Mouse (Mus musculus) forebrain, embryonic 10.5 days (tissue): ENCODE results near the gene Sh3kbp1. TPM values are rescaled to one million over a fixed set of nuclear protein-coding genes. Genes with fewer than 3 reads are reported as not detected.

Source experiments
- DNase-seq: peaks from one replicate; pipeline ENCODE4 v3.0.0-alpha.2; 2017; ENCODE audit warnings: low spot score; ENCODE audit errors: extremely low spot score
- H3K27ac ChIP-seq: fragments of 300-500 bp; sonication (generic); 2 replicates; pipeline ENCODE4 v1.5.1; 2016; ENCODE audit warnings: mild to moderate bottlenecking
- H3K27me3 ChIP-seq: fragments of 300-500 bp; sonication (generic); 2 replicates; pipeline ENCODE4 v1.6.1; 2016; ENCODE audit warnings: mild to moderate bottlenecking; ENCODE audit not compliant: poor library complexity, severe bottlenecking
- H3K36me3 ChIP-seq: fragments of 300-500 bp; sonication (generic); replicated peaks from 2 replicates; pipeline ENCODE4 v1.6.1; 2016; ENCODE audit warnings: mild to moderate bottlenecking, moderate library complexity
- H3K4me1 ChIP-seq: fragments of 300-500 bp; sonication (generic); 2 replicates; pipeline ENCODE4 v1.6.1; 2016
- H3K4me3 ChIP-seq: fragments of 300-500 bp; sonication (generic); 2 replicates; pipeline ENCODE4 v1.5.1; 2016; ENCODE audit warnings: mild to moderate bottlenecking, moderate library complexity
- H3K9me3 ChIP-seq: fragments of 300-500 bp; sonication (generic); 2 replicates; pipeline ENCODE4 v1.6.1; 2016; ENCODE audit warnings: mild to moderate bottlenecking, moderate library complexity
- WGBS: fragments of 180-500 bp; shearing (Covaris S2); methylation state at CpG from one replicate; pipeline ENCODE4 v1.1.7; 2016; 5-methylcytosine and 5-hydroxymethylcytosine counted together
- polyA plus RNA-seq: library from polyadenylated mRNA; unstranded; fragments of >200 nt; fragmentation: Nextera tagmentation; extraction: Ambion mirVana; gene quantifications from 2 replicates; pipeline ENCODE4 v1.2.1, GENCODE M21; 2016

Sh3kbp1 gene
- polyA plus RNA-seq, 1 experiment from 2014 or later, result 16.5 TPM

DNA sequence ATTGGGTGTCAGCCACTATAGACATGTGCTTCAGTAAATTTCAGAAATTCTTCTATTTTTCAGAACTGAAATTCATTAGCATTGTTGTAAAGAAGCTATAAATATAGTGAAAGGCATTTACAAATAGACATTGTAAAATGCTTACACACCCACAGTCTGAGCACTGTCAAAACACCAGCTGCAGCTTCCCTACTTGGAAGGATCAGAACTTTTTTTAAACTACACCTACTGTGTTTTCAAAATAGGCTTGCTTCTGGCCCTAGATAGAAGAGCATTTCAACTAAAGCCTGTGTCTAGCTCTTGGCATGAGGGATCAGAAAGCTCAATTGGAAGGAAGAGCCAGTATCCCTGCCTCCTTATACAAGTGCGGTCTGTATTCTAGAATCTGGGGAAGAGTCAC, 305.0 kb downstream of the Sh3kbp1 start:
- DNase-seq, result no peak
- Histone ChIP-seq H3K4me1 (no peaks in the 10 kb centered on the region; the same call in 1 of the 2 replicates), H3K36me3 (no peaks in the 10 kb centered on the region), H3K27me3 (peaks cover 91% of the 10 kb centered on the region), H3K9me3 (no peaks in the 10 kb centered on the region), H3K27ac (no peak overlapping the region), H3K4me3 (no peak overlapping the region)
- 88% methylated on average over 1 of the region's 1 CpGs for WGBS

DNA sequence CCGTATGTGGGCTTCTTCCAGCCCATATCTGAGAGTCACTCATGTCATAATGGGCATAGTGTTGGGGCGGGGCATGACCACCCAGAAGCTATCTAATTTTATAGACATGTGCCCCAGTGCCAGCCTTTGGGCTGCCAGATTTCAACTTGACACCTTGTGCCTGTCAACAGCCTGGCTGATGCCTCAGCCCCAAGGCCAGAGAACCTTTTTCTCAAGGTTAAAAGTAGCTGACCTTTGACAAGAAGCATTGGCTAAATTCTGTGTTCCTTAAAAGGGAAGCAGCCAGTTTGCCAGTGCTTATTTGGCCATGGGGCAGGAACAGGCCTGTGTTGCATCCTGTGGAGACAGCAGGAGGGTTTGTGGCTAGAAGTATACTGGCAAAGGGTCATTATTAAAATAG, 315.5 kb downstream of the Sh3kbp1 start:
- Histone ChIP-seq H3K27ac (no peak overlapping the region), H3K4me1 (no peaks in the 10 kb centered on the region), H3K27me3 (peaks cover 90% of the 10 kb centered on the region), H3K4me3 (no peak overlapping the region), H3K36me3 (no peaks in the 10 kb centered on the region), H3K9me3 (no peaks in the 10 kb centered on the region)
- 82% methylated on average over 2 of the region's 2 CpGs for WGBS
- DNase-seq, result no peak

DNA sequence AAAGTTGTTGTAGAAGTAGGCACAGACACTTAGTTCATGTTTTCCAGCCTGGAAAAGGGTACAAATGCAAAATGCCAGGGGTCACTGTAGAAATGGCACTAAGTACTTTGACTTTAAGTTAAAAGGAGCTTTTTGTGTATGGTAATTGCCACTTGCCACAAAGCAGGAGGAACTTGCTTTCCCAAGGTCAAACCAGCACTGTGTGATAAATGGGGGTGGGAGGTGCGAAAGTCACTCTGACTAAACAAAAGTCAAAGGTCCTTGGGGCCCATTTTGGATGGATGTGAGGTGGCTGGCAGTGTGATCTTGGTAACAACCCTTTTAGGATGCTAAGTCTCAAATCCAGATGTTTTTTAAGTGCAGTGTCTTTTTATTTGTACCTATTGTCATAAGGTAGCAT, 316.5 kb downstream of the Sh3kbp1 start:
- Histone ChIP-seq H3K36me3 (no peaks in the 10 kb centered on the region), H3K4me3 (no peak overlapping the region), H3K27me3 (peaks cover 91% of the 10 kb centered on the region), H3K4me1 (no peaks in the 10 kb centered on the region), H3K9me3 (no peaks in the 10 kb centered on the region), H3K27ac (no peak overlapping the region)
- 93% methylated on average over 1 of the region's 1 CpGs for WGBS
- no peak for DNase-seq

DNA sequence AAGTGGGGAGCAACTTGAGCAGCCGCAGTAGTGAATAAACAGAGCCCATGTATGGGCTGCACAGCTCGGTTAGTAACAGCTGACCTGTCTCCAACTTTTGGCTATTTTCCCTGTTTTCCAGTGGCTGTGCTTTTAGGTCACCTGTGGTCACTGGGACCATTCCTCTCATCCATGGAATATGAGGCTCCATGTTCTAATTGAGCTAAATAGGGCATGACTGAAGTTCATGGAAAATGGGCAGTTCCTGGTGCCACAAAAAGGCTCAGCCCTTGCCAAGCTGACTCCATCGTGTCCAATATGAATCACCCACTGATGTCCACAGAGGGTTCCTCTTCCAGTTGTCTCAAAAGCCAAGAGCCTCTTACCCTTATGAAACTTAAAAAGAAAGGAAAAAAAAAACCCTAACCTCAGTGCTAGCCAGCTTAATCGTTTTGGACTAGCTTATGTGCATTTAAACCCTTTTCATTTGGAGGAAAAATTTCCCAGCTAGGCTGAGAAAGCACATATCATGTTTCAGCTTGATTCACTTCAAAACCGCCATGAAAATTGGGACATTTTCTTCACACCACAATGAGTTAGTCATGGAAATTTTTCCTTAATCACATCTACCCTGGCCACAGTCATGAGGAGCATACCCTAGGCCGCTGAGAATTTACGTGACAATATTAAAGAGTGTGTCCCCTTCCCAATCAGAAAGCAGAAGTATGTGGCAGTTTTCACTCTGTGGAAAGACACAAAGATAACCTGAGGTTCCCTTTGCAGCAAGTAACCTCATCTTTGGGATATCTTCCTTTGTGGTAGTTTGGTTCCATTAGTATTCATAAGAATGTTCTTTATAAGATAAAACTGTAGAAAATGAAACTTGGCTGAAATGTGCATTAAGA, 326.7 kb downstream of the Sh3kbp1 start:
- no peak for DNase-seq
- peaks cover 100% of the 10 kb centered on the region for H3K27me3 ChIP-seq
- 87% methylated on average over 7 of the region's 7 CpGs for WGBS

DNA sequence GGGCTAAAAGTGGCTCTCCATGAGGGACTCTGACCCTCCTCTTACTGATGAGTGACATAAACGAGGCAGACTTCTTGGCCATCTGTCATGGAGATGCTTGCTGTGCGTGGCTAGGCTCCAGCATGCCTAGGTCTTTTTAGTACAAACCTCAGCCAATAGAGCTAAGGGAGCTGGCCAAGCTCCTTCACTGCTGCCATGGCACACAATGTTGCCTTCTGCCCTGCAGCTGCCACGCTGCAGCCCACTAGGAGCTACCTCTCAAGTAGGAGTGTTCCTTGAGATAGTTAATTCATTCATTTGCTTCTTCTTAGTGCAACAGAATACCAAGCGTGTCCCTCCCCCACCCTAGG, 327.3 kb downstream of the Sh3kbp1 start:
- Histone ChIP-seq H3K4me3 (no peak overlapping the region), H3K36me3 (no peaks in the 10 kb centered on the region), H3K27me3 (peaks cover 100% of the 10 kb centered on the region), H3K9me3 (no peaks in the 10 kb centered on the region), H3K27ac (no peak overlapping the region), H3K4me1 (no peaks in the 10 kb centered on the region)
- WGBS, result 90% methylated on average over 4 of the region's 4 CpGs
- DNase-seq, result no peak

More for the DNA sequence above, 326.7 kb downstream of the Sh3kbp1 start:
- Histone ChIP-seq H3K4me3 (no peak overlapping the region), H3K9me3 (no peaks in the 10 kb centered on the region), H3K36me3 (no peaks in the 10 kb centered on the region), H3K27ac (no peak overlapping the region), H3K4me1 (no peaks in the 10 kb centered on the region)

DNA sequence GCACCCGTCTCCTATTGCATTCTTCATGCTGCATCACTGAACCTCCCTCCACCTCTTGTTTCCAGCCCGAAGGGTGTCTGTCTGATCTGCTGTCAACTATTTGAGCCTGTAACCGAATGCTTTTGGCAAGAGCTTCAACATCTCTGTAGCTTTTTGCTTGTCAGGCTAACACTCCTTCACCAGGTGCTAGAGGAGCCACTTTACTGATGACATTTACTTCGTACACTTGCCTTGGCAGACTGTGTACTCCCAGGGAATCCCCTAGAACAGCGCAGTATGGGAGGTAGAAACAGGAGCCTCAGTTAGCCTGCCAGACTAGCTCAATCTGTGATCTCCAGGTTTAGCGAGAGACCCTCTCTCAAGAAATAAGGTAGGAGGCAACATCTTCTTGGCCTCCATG, 328.4 kb downstream of the Sh3kbp1 start:
- no peak overlapping the region for H3K4me3 ChIP-seq
- no peak for DNase-seq
- H3K36me3 ChIP-seq, result no peaks in the 10 kb centered on the region
- H3K9me3 ChIP-seq, result no peaks in the 10 kb centered on the region
- H3K4me1 ChIP-seq, result no peaks in the 10 kb centered on the region
- H3K27ac ChIP-seq, result no peak overlapping the region
- 89% methylated on average over 6 of the region's 6 CpGs for WGBS
- peaks cover 100% of the 10 kb centered on the region for H3K27me3 ChIP-seq

DNA sequence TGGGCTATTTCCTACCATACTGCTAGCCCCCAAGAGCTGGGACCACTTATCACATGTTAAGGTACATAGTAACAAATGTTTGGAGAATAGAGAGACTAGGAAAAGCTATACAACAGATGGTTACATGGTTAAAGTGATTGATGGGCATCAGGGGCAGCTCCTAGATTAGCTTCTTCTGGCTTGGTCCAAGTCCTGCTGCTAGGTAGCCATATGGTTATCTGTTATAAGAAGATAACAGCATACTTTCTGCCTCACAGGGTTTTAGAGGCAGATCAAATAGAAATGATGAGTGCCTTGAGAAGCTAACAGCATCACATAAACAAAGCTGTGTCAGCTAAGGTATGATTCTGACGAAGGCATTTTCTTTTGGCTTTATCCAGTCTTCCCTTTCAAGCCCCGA, 334.3 kb downstream of the Sh3kbp1 start:
- peaks cover 95% of the 10 kb centered on the region for H3K27me3 ChIP-seq
- WGBS, result 93% methylated on average over 2 of the region's 2 CpGs
- H3K4me3 ChIP-seq, result no peak overlapping the region
- DNase-seq, result no peak
- no peaks in the 10 kb centered on the region for H3K9me3 ChIP-seq
- H3K27ac ChIP-seq, result no peak overlapping the region
- no peaks in the 10 kb centered on the region for H3K36me3 ChIP-seq
- no peaks in the 10 kb centered on the region for H3K4me1 ChIP-seq

DNA sequence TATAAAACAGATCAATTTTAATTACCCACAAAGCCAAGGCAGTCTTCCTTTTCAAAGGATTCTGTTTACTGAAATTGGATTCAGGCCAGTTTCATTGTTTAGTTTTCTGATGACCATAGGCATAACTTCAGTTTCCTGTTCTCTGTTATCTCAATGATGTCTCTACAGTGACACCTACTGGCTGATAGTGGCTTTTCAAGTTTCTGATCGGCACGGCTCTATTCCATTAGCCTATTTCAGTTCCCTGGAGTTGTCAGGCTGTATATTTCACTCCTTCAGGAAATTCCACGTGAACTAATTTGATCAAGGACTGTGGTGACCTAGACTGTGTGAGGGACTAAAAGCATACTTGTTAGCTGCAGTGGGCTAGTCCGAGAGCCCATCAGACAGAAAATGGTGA, 336.2 kb downstream of the Sh3kbp1 start:
- DNase-seq, result peak; percentile 17
- peaks cover 95% of the 10 kb centered on the region for H3K27me3 ChIP-seq
- H3K4me3 ChIP-seq, result no peak overlapping the region
- H3K4me1 ChIP-seq, result no peaks in the 10 kb centered on the region
- no peaks in the 10 kb centered on the region for H3K9me3 ChIP-seq
- no peak overlapping the region for H3K27ac ChIP-seq
- H3K36me3 ChIP-seq, result no peaks in the 10 kb centered on the region
- WGBS, result 28% methylated on average over 4 of the region's 4 CpGs

DNA sequence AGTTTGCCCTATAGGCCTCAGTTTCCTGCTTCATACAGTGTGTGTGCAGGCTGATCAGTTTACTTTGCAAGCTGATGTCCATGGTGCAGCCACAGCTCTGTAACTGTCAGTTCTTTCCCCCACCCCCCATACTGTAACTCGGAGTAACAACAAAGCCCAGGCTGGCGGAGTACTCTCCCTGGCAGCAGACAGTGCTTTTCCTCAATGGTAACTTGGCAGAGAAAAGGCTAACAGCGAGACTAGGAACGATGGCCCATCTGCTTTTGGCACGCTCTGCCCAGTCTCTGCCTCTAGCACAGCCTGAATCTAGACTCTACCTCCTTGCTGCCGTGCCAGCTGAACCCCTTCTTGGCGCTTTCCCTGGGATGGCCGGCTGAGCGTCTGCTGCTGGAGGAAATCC, 336.9 kb downstream of the Sh3kbp1 start:
- no peaks in the 10 kb centered on the region for H3K4me1 ChIP-seq
- no peak for DNase-seq
- no peak overlapping the region for H3K4me3 ChIP-seq
- H3K27ac ChIP-seq, result no peak overlapping the region
- H3K27me3 ChIP-seq, result peaks cover 95% of the 10 kb centered on the region
- H3K9me3 ChIP-seq, result no peaks in the 10 kb centered on the region
- 91% methylated on average over 9 of the region's 9 CpGs for WGBS
- H3K36me3 ChIP-seq, result no peaks in the 10 kb centered on the region

DNA sequence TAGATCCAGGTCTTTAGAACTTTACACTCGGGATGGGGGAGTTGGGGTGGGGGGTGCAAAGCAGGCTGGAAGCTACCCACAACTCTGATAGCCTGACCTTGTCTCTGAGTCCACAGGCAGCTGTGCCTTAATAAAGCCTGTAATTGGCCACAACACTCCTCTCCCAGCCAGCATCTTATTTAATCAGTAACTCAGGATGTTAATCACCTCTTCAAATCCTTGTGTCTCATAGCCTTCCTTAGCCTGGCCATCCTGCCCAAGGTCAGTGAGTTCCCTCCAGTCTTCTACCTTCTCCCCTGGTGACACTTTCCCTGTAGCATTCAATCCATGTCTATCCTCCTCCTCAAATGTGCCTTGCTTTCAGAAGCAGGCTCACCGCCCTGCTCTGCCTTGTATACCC, 342.0 kb downstream of the Sh3kbp1 start:
- Histone ChIP-seq H3K27ac (no peak overlapping the region), H3K4me3 (no peak overlapping the region), H3K27me3 (peaks cover 98% of the 10 kb centered on the region), H3K36me3 (no peaks in the 10 kb centered on the region), H3K4me1 (no peaks in the 10 kb centered on the region), H3K9me3 (no peaks in the 10 kb centered on the region)
- WGBS, result 87% methylated on average over 2 of the region's 2 CpGs
- DNase-seq, result no peak

DNA sequence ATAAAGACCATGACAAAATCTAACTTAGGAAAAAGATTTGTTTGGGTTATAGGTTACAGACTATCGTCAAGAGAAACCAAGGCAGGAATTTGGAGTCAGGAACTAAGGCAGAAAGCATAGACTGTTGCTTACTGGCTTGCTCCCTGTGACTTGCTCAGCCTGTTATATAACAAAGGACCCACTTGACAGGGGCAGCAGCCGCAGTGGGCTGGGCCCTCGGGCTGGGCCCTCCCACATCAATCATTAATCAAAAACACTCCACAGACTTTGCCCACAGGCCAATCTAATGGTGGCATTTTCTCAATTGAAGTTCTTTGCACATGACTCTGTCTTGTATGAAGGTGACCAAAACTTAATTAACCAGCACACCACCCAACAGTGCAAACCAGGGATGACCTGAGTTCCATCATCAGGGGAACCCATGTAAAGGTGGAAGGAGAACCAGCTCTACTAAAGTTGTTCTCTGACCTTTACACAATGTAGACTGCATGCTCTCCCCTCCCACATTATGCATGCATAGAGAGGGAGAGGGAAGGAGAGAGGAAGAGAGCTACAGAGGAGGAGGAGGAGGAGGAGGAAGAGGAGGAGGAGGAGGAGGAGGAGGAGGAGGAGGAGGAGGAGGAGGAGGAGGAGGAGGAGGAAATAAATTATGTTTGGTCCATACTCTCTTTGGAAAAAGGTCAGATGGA, 344.2 kb downstream of the Sh3kbp1 start:
- Histone ChIP-seq H3K27ac (no peak overlapping the region), H3K36me3 (no peaks in the 10 kb centered on the region), H3K9me3 (no peaks in the 10 kb centered on the region), H3K4me1 (no peaks in the 10 kb centered on the region), H3K27me3 (peaks cover 89% of the 10 kb centered on the region), H3K4me3 (no peak overlapping the region)
- DNase-seq, result no peak
- WGBS, result 76% methylated on average over 3 of the region's 3 CpGs

DNA sequence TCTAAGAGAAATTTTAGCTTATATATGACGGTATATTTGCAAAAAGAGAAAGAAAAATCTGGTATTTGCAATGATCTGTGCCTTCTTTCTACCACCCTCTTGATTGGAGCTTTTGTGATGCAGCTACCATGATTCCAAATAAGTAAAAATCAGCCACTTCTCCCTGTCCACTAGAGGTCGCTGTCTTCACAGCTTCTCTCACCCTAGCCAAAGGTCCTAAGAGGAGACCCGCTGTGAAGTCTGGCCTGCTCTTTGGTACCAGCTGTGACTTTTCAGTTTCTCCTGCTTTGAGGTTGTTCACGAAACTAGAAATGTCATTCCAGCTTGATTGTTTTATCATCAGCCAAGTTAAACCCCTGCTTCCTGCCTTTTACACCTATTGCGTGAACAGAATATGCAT, 346.7 kb downstream of the Sh3kbp1 start:
- Histone ChIP-seq H3K9me3 (no peaks in the 10 kb centered on the region), H3K4me1 (no peaks in the 10 kb centered on the region), H3K36me3 (no peaks in the 10 kb centered on the region), H3K27me3 (peaks cover 87% of the 10 kb centered on the region), H3K4me3 (no peak overlapping the region), H3K27ac (no peak overlapping the region)
- 26% methylated on average over 5 of the region's 5 CpGs for WGBS
- no peak for DNase-seq

DNA sequence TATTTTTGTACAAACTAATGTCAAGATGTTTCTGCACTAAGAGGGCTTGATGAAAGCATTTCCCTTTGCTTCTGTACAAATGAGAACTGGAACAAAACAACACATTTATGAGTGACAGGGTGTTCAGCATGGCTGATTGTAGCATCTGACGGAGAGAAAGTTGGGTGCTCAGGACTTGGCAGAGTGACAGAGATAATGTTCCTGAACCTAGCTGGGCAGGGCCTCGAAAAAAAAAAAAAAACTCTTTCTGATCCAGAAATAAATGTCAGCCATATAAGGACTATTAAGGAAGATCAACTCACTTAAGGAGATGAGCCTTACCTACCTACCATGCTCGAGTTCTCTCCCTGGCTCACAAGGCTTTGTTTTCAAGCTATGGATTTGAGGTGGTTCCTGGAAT, 349.2 kb downstream of the Sh3kbp1 start:
- 75% methylated on average over 3 of the region's 3 CpGs for WGBS
- Histone ChIP-seq H3K9me3 (no peaks in the 10 kb centered on the region), H3K36me3 (no peaks in the 10 kb centered on the region), H3K27ac (no peak overlapping the region), H3K4me1 (no peaks in the 10 kb centered on the region), H3K27me3 (peaks cover 86% of the 10 kb centered on the region), H3K4me3 (no peak overlapping the region)
- no peak for DNase-seq
